Mouse (Mus musculus): ENCODE measurements around the gene Gdpd3. TPM values are rescaled to one million over a fixed set of nuclear protein-coding genes. Genes with fewer than 3 reads are reported as not detected.

Gdpd3 gene
- polyA plus RNA-seq, 1 experiment from 2014 or later: 1.5 TPM

- WGBS: under 1% methylated on average over 21 of the region's 21 CpGs
- Histone ChIP-seq H3K4me2 (peak overlapping the region; percentile 95), H3K27ac (replicated peaks) (peak overlapping the region; percentile 76), H3K4me1 (replicated peaks) (peaks cover 58% of the 10 kb centered on the region), H3K9me3 (no peaks in the 10 kb centered on the region), H3K36me3 (peaks cover 3% of the 10 kb centered on the region), H3K9ac (peak overlapping the region; percentile 59), H3K27me3 (no peaks in the 10 kb centered on the region), H3K4me3 (peak overlapping the region; percentile 43)
- ATAC-seq (ENCODE audit: low FRiP score, low read depth): peak; percentile 72
Measured at GRCm38 (mm10) chr7:126779983-126780970, 14.1 kb downstream of the Gdpd3 start.

DNA sequence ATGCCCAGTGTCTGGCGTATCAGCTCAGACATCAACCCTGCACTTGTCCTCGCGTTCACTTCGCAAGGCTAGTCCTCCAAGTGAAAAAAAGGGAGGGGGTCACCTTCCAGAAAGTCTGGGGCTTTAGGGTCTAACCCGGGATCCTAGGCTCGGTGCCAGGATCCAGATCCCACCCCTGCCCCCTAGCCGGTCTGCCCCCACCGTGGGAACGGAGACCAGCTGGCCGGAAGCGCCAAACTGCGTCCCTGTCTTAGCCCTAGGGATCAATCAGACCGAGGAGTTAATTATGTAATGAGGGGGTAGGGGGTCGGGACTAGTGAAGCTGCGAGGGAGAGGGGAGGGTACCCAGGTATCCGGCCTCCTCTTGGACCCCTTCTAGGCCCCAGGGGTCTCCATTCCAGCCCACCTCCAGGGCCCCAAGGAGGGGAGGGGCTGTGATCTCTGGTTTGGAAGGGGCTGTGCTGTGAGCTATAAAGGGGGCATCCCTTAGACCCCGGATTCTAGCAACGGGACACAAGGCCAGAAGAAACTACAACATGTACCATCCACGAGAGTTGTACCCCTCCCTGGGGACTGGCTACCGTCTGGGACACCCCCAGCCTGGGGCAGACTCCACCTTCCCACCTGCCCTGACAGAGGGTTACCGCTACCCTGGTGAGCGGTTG lies 15.0 kb downstream of the Gdpd3 start, which contains the start of gene Tbx6:
Gene Tbx6 (plus strand): TSS at position 513 of the 665 bp plus-strand sequence.
- Histone ChIP-seq H3K4me3 (peak within 1 kb of the TSS; percentile 43), H3K4me2 (peak within 1 kb of the TSS; percentile 95), H3K9ac (peak within 1 kb of the TSS; percentile 59), H3K4me1 (replicated peaks) (peaks cover 50% of the 10 kb centered on the region), H3K27ac (replicated peaks) (peak within 1 kb of the TSS; percentile 76), H3K9me3 (no peaks in the 10 kb centered on the region), H3K36me3 (peaks cover 11% of the 10 kb centered on the region), H3K27me3 (no peaks in the 10 kb centered on the region)
- WGBS: 5% methylated on average over 22 of the region's 22 CpGs
- peak; percentile 19; the same call in 1 of the 2 replicates for ATAC-seq (ENCODE audit: low FRiP score, low read depth)

DNA sequence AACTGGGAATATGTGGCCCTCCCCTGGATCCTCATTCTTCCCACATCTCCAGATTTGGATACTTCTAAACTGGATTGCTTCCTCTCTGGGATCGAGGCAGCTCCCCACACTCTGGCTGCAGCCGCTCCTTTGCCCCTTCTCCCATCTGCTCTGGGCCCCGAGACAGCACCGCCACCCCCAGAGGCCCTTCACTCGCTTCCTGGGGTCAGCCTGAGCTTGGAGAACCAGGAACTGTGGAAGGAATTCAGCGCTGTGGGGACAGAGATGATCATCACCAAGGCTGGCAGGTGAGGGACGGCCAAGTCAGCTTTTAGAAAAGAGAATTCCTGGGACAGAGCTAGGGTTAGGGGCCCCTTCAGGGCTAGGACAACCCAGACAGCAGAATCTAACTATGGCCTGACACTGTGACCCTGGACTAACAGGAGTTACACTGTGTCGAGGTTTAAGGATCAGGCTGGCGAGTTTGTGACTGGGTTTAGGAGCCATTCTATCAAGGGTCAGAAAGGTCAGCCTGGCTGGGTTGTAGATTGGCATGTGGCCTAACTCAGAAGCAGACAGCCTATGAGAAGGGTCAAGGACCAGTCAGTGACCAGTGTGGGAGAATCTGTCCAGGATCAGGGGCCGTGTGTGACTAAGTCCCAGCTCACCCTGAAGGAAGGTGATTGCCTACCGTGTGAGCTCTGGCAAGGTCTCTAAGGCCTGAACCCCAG lies 15.7 kb downstream of the Gdpd3 start:
- Histone ChIP-seq H3K4me1 (replicated peaks) (peaks cover 45% of the 10 kb centered on the region), H3K36me3 (peaks cover 18% of the 10 kb centered on the region), H3K4me2 (peak overlapping the region; percentile 95), H3K9me3 (no peaks in the 10 kb centered on the region), H3K27me3 (no peaks in the 10 kb centered on the region), H3K9ac (peak overlapping the region; percentile 59; the same call in 1 of the 2 replicates), H3K4me3 (no peak overlapping the region), H3K27ac (replicated peaks) (no peak overlapping the region; the same call in 1 of the 2 replicates)
- WGBS: 45% methylated on average over 11 of the region's 11 CpGs
- ATAC-seq (ENCODE audit: low FRiP score, low read depth): no peak

DNA sequence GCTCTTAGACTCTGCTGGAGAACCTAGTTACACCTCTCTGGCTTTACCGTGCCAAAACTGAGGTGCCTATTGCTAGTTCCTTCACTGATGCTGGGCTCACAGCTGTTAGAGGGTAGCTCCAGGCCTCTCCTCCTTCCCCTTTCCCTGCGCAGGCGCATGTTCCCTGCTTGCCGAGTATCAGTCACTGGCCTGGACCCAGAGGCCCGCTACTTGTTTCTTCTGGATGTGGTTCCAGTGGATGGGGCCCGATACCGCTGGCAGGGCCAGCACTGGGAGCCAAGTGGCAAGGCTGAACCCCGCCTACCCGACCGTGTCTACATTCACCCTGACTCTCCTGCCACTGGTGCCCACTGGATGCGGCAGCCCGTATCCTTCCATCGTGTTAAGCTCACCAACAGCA lies 16.6 kb downstream of the Gdpd3 start:
- Histone ChIP-seq H3K27ac (replicated peaks) (no peak overlapping the region), H3K9ac (no peak overlapping the region), H3K27me3 (no peaks in the 10 kb centered on the region), H3K36me3 (peaks cover 27% of the 10 kb centered on the region), H3K4me2 (no peak overlapping the region), H3K9me3 (no peaks in the 10 kb centered on the region), H3K4me1 (replicated peaks) (peaks cover 39% of the 10 kb centered on the region), H3K4me3 (no peak overlapping the region)
- no peak for ATAC-seq (ENCODE audit: low FRiP score, low read depth)
- 85% methylated on average over 13 of the region's 13 CpGs for WGBS

GRCm38 (mm10) chr7:126784469-126784868 lies 18.3 kb downstream of the Gdpd3 start:
- Histone ChIP-seq H3K9ac (no peak overlapping the region), H3K36me3 (peaks cover 43% of the 10 kb centered on the region), H3K27me3 (no peaks in the 10 kb centered on the region), H3K4me2 (no peak overlapping the region), H3K4me3 (no peak overlapping the region), H3K27ac (replicated peaks) (no peak overlapping the region), H3K4me1 (replicated peaks) (peaks cover 22% of the 10 kb centered on the region), H3K9me3 (no peaks in the 10 kb centered on the region)
- WGBS: 86% methylated on average over 7 of the region's 7 CpGs
- ATAC-seq (ENCODE audit: low FRiP score, low read depth): no peak

GRCm38 (mm10) chr7:126785056-126785455 lies 18.9 kb downstream of the Gdpd3 start:
- peaks cover 49% of the 10 kb centered on the region for H3K36me3 ChIP-seq

DNA sequence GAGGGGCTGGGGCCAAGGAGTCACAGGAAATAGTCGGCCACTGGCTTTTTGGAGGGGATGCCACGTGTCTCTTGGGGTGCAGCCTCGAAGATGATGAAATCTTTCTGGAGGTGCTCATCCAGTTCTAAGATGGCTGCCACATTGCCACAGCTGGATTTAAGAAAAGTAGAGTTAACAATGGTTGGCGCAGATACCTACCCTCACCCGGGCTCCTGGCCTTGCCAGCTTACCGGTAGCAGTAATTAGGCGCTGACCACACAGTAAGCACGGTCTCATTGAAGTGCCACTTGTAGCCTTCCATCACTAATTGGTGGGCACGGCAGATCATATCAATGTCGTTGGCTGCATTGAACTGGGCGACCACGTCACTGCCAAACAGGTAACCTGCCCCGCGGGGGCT lies 20.0 kb downstream of the Gdpd3 start:
- no peaks in the 10 kb centered on the region for H3K9me3 ChIP-seq
- H3K27ac ChIP-seq (replicated peaks): no peak overlapping the region
- peaks cover 22% of the 10 kb centered on the region for H3K4me1 ChIP-seq (replicated peaks)
- ATAC-seq (ENCODE audit: low FRiP score, low read depth): no peak
- H3K4me3 ChIP-seq: no peak overlapping the region
- H3K27me3 ChIP-seq: no peaks in the 10 kb centered on the region
- H3K4me2 ChIP-seq: no peak overlapping the region
- 94% methylated on average over 14 of the region's 14 CpGs for WGBS
- H3K9ac ChIP-seq: no peak overlapping the region
- peaks cover 50% of the 10 kb centered on the region for H3K36me3 ChIP-seq

More at GRCm38 (mm10) chr7:126785056-126785455, 18.9 kb downstream of the Gdpd3 start:
- Histone ChIP-seq H3K9ac (no peak overlapping the region), H3K4me3 (no peak overlapping the region), H3K27ac (replicated peaks) (no peak overlapping the region), H3K4me2 (no peak overlapping the region), H3K4me1 (replicated peaks) (peaks cover 22% of the 10 kb centered on the region), H3K9me3 (no peaks in the 10 kb centered on the region), H3K27me3 (no peaks in the 10 kb centered on the region)
- 90% methylated on average over 4 of the region's 4 CpGs for WGBS
- ATAC-seq (ENCODE audit: low FRiP score, low read depth): no peak

- no peak for ATAC-seq (ENCODE audit: low FRiP score, low read depth)
- WGBS: 95% methylated on average over 4 of the region's 4 CpGs
- Histone ChIP-seq H3K4me1 (replicated peaks) (peaks cover 30% of the 10 kb centered on the region), H3K27ac (replicated peaks) (no peak overlapping the region), H3K27me3 (no peaks in the 10 kb centered on the region), H3K9ac (no peak overlapping the region), H3K4me3 (no peak overlapping the region), H3K4me2 (no peak overlapping the region), H3K9me3 (no peaks in the 10 kb centered on the region), H3K36me3 (peaks cover 50% of the 10 kb centered on the region)
Measured at GRCm38 (mm10) chr7:126789141-126789540, 23.0 kb downstream of the Gdpd3 start.

DNA sequence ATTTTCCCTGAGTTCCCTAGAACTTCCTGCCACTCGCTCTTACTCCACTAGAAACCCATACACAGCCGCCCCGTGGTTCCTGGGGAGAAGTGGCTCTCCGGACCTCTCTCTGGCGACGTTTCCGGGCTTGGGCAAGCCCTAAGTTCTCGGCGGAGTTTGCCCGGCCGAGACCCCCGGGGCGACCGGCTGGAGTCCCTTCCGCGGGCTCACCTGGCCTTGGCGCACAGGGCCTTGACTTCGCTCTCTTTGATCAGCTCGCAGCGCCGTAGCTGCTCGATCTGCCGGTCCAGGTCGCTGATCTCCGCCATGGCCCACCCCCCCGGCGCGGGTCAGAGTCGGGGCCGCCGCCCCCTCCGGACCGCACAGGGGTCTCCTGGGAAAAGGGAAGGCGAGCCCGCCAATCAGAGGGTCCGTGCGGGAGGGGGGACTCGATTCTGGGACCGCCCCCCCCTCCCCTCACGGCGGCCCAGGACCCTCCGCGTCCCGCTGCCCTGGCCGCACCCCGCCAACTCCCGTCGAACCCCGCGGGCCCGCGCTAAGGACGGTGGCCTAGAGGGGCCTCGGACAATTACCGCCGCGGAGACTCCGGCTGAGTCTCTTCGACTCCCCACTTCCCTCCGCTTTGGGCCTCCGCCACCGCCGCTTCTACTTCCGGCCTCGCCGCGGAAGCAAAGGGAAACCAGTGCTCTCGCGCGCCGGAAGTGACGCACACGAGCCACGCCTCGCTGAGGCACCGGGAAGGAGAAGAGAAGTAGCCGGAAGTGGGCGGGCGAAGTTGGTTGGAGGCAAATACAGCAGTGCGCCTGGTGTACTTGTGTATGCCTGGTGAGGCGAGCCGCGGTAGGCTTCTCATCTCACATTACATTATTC lies 26.0 kb downstream of the Gdpd3 start, which contains the start of gene Ppp4c:
Gene Ppp4c (minus strand): TSS at position 646 of the 870 bp plus-strand sequence.
- peaks cover 48% of the 10 kb centered on the region for H3K4me1 ChIP-seq (replicated peaks)
- H3K9me3 ChIP-seq: no peaks in the 10 kb centered on the region
- peak within 1 kb of the TSS; percentile 92 for H3K27ac ChIP-seq (replicated peaks)
- peak within 1 kb of the TSS; percentile 81 for H3K4me3 ChIP-seq
- WGBS: under 1% methylated on average over 69 of the region's 83 CpGs
- H3K4me2 ChIP-seq: peak within 1 kb of the TSS; percentile 83
- ATAC-seq (ENCODE audit: low FRiP score, low read depth): peak; percentile 94
- peak within 1 kb of the TSS; percentile 79 for H3K9ac ChIP-seq
- peaks cover 55% of the 10 kb centered on the region for H3K36me3 ChIP-seq
- H3K27me3 ChIP-seq: no peaks in the 10 kb centered on the region

GRCm38 (mm10) chr7:126792721-126793443 lies 26.7 kb downstream of the Gdpd3 start:
- WGBS: 26% methylated on average over 11 of the region's 11 CpGs
- H3K9me3 ChIP-seq: no peaks in the 10 kb centered on the region
- H3K4me2 ChIP-seq: peak overlapping the region; percentile 83
- H3K27me3 ChIP-seq: no peaks in the 10 kb centered on the region
- peaks cover 56% of the 10 kb centered on the region for H3K4me1 ChIP-seq (replicated peaks)
- peak overlapping the region; percentile 26 for H3K9ac ChIP-seq
- H3K4me3 ChIP-seq: peak overlapping the region; percentile 81
- peaks cover 47% of the 10 kb centered on the region for H3K36me3 ChIP-seq
- peak; percentile 25; the same call in 1 of the 2 replicates for ATAC-seq (ENCODE audit: low FRiP score, low read depth)
- H3K27ac ChIP-seq (replicated peaks): peak overlapping the region; percentile 92

Data from hindbrain, embryonic 15.5 days (tissue).